Mouse (Mus musculus): ENCODE measurements around the gene Kank2. TPM values are rescaled to one million over a fixed set of nuclear protein-coding genes. Genes with fewer than 3 reads are reported as not detected.
A peak's percentile ranks its signal among the peaks of the same experiment; 100 is the strongest.
"Not testable (repeated sequence)": the region's sequence is repeated elsewhere in the genome, so short reads cannot be mapped to it uniquely, and the experiment has no call there.

The Kank2 gene
- polyA plus RNA-seq, 1 experiment from 2014 or later, result 7.5 TPM

GRCm38 (mm10) chr9:21787654-21788053 is 10.9 kb downstream of the Kank2 start:
- WGBS, result 72% methylated on average over 5 of the region's 5 CpGs
- peaks cover 10% of the 10 kb centered on the region; the same call in 1 of the 2 replicates for H3K36me3 ChIP-seq (ENCODE audit: control insufficient read depth, insufficient read depth, low read length)
- no peak for DNase-seq (ENCODE audit: low spot score)
- no peak overlapping the region for H3K4me3 ChIP-seq (ENCODE audit: low read depth, low read length)
- 0 out of 2 replicates have a peak, but pooled peaks cover 2% of the 10 kb centered on the region for H3K4me1 ChIP-seq (replicated peaks; ENCODE audit: control insufficient read depth, insufficient read depth)
- H3K4me2 ChIP-seq (replicated peaks; ENCODE audit: low read depth), result no peak overlapping the region
- ATAC-seq (ENCODE audit: low FRiP score, low TSS enrichment), result no peak
- H3K9me3 ChIP-seq (ENCODE audit: control insufficient read depth, low read length), result no peaks in the 10 kb centered on the region
- H3K27ac ChIP-seq (replicated peaks), result peak overlapping the region; percentile 69
- H3K27me3 ChIP-seq (ENCODE audit: control insufficient read depth, insufficient read depth, low read length), result no peaks in the 10 kb centered on the region
- TF ChIP-seq CTCF (IDR thresholded peaks at IDR 0.05; ENCODE audit: low read depth), result no peak
- no peak for TF ChIP-seq EP300 (optimal IDR thresholded peaks at IDR 0.05)
- no peak overlapping the region for H3K9ac ChIP-seq (ENCODE audit: low read length)

GRCm38 (mm10) chr9:21786906-21787305 is 11.6 kb downstream of the Kank2 start:
- Histone ChIP-seq H3K9ac (ENCODE audit: low read length) (no peak overlapping the region), H3K36me3 (ENCODE audit: control insufficient read depth, insufficient read depth, low read length) (peaks cover 10% of the 10 kb centered on the region; the same call in 1 of the 2 replicates), H3K4me2 (replicated peaks; ENCODE audit: low read depth) (no peak overlapping the region), H3K4me1 (replicated peaks; ENCODE audit: control insufficient read depth, insufficient read depth) (no peaks in the 10 kb centered on the region), H3K4me3 (ENCODE audit: low read depth, low read length) (no peak overlapping the region), H3K9me3 (ENCODE audit: control insufficient read depth, low read length) (no peaks in the 10 kb centered on the region), H3K27me3 (ENCODE audit: control insufficient read depth, insufficient read depth, low read length) (no peaks in the 10 kb centered on the region), H3K27ac (replicated peaks) (peak overlapping the region; percentile 69)
- DNase-seq (ENCODE audit: low spot score) (peak; percentile 78), ATAC-seq (ENCODE audit: low FRiP score, low TSS enrichment) (peak; percentile 59; the same call in 1 of the 2 replicates)
- peak; percentile 82 for TF ChIP-seq CTCF (IDR thresholded peaks at IDR 0.05; ENCODE audit: low read depth)
- TF ChIP-seq EP300 (optimal IDR thresholded peaks at IDR 0.05), result no peak
- 14% methylated on average over 6 of the region's 6 CpGs for WGBS

DNA sequence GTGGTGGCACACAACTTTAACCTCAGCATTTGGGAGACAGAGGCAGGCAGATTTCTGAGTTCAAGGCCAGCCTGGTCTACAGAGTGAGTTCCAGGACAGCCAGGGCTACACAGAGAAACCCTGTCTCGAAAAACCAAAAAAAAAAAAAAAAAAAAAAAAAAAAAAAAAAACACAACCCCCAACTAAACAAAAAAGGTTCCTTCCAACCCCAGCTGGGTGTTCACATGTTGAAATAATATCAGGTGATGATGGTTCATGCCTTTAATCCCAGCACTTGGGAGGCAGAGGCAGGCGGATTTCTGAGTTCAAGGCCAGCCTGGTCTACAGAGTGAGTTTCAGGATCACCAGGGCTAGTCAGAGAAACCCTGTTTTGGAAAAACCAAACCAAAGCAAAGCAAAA is 12.2 kb downstream of the Kank2 start:
- ATAC-seq (ENCODE audit: low FRiP score, low TSS enrichment); H3K9ac ChIP-seq (ENCODE audit: low read length); H3K9me3 ChIP-seq (ENCODE audit: control insufficient read depth, low read length); H3K27me3 ChIP-seq (ENCODE audit: control insufficient read depth, insufficient read depth, low read length); H3K4me2 ChIP-seq (replicated peaks; ENCODE audit: low read depth); H3K4me3 ChIP-seq (ENCODE audit: low read depth, low read length); H3K4me1 ChIP-seq (replicated peaks; ENCODE audit: control insufficient read depth, insufficient read depth); DNase-seq (ENCODE audit: low spot score); H3K27ac ChIP-seq (replicated peaks): not testable (repeated sequence)
- 81% methylated on average over 1 of the region's 2 CpGs for WGBS
- H3K36me3 ChIP-seq (ENCODE audit: control insufficient read depth, insufficient read depth, low read length), result peaks cover 13% of the 10 kb centered on the region; the same call in 1 of the 2 replicates

DNA sequence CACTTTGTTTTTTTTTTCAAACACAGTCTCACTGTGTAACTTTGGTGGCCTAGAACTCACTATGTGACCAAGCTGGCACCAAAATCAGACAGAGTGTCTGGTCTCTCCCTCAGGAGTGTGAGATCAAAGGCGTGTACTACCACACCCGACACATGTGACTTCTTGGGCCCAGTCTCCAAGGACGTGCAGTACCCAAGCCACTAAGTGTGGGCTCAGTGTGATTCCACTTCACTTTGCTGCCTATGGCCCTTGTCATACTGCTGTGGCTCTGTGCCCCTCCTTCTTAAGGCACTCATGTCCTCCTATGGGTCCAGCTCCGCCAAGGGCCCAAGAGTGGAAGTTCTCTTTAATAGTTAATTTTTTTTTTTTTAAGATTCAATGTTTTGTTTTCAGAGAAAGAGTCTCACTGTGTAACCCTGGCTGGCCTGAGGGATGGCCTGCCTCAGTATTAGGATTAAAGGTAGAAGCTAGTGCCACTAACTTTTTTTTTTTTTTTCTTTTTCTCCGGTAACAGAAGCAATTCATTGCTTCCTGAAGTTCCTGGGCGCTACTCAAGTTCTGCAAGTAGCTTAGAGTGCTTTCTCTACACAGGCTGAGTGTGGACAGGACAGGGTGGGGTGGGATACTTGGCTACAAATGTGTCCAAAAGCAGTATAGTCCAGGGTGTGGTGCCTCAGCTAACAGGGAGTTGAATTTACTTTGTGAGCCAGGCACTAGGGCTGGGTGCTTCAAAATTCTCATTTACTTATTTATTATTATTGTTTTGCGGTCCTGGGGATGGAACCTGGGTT is 13.8 kb downstream of the Kank2 start:
- Histone ChIP-seq H3K36me3 (ENCODE audit: control insufficient read depth, insufficient read depth, low read length) (peaks cover 21% of the 10 kb centered on the region), H3K9ac (ENCODE audit: low read length) (peak overlapping the region; percentile 18; the same call in 1 of the 2 replicates), H3K9me3 (ENCODE audit: control insufficient read depth, low read length) (no peaks in the 10 kb centered on the region), H3K4me3 (ENCODE audit: low read depth, low read length) (no peak overlapping the region), H3K4me1 (replicated peaks; ENCODE audit: control insufficient read depth, insufficient read depth) (no peaks in the 10 kb centered on the region), H3K4me2 (replicated peaks; ENCODE audit: low read depth) (no peak overlapping the region), H3K27me3 (ENCODE audit: control insufficient read depth, insufficient read depth, low read length) (no peaks in the 10 kb centered on the region), H3K27ac (replicated peaks) (no peak overlapping the region)
- TF ChIP-seq EP300 (optimal IDR thresholded peaks at IDR 0.05), result no peak
- no peak for TF ChIP-seq CTCF (IDR thresholded peaks at IDR 0.05; ENCODE audit: low read depth)
- WGBS, result 61% methylated on average over 7 of the region's 7 CpGs
- ATAC-seq (ENCODE audit: low FRiP score, low TSS enrichment), result peak; percentile 39; the same call in 1 of the 2 replicates
- no peak for DNase-seq (ENCODE audit: low spot score)

DNA sequence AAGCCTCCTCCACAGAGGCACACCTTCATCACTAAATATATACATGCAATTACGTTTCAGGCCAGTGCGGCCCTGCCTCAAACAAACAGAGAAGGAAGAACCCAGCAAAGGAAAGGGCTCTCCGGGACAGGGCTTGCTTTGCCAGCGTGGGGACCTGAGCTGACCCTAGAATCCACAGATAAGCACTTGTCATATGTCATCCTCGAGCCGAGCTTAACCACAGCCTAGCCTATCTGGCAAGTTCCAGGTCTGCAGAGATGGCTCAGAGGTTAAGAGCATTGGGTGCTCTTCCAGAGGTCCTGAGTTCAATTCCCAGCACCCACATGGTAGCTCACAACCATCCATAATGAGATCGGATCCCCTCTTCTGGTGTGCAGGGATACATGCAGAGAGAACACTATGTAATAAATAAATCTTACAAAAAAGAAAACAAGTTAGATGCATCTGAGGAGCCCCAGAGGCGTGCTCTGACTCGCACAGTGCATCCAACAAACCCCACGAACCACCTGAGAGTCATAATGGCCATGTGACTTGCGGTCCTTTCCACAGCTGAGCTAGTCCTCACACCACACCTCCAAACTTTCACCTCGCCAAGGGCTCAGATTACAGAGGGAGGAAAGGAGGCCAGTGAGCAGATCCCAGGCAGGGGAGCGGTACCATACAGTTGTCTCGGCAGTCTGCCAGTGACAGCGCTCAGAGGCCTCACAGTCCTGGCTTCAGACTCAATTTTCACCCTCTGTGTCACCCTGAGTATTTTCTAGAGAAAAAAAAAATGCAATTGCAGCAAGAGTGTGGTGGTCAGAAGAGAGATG is 16.7 kb downstream of the Kank2 start:
- Histone ChIP-seq H3K4me1 (replicated peaks; ENCODE audit: control insufficient read depth, insufficient read depth) (no peaks in the 10 kb centered on the region), H3K4me3 (ENCODE audit: low read depth, low read length) (no peak overlapping the region), H3K4me2 (replicated peaks; ENCODE audit: low read depth) (no peak overlapping the region), H3K9me3 (ENCODE audit: control insufficient read depth, low read length) (no peaks in the 10 kb centered on the region), H3K27me3 (ENCODE audit: control insufficient read depth, insufficient read depth, low read length) (no peaks in the 10 kb centered on the region), H3K27ac (replicated peaks) (no peak overlapping the region), H3K9ac (ENCODE audit: low read length) (no peak overlapping the region), H3K36me3 (ENCODE audit: control insufficient read depth, insufficient read depth, low read length) (peaks cover 31% of the 10 kb centered on the region)
- ATAC-seq (ENCODE audit: low FRiP score, low TSS enrichment) (0 out of 2 replicates have a peak, but pooled peaks have one; percentile 5), DNase-seq (ENCODE audit: low spot score) (no peak)
- TF ChIP-seq EP300 (optimal IDR thresholded peaks at IDR 0.05) (no peak), CTCF (IDR thresholded peaks at IDR 0.05; ENCODE audit: low read depth) (no peak)
- 68% methylated on average over 15 of the region's 15 CpGs for WGBS
